Mouse (Mus musculus) liver, embryonic 11.5 days (tissue): ENCODE measurements around the gene 2210408I21Rik. TPM values are rescaled to one million over a fixed set of nuclear protein-coding genes. Genes with fewer than 3 reads are reported as not detected.

ENCODE experiments used
- ATAC-seq: fragments of 200-750 bp; cut with Nextera tagmentation; replicated peaks from 2 replicates; pipeline ENCODE4 v1.8.0; 2017; ENCODE audit warnings: moderate number of reproducible peaks, mild to moderate bottlenecking, moderate TSS enrichment, moderate library complexity; ENCODE audit not compliant: low FRiP score
- DNase-seq: peaks from one replicate; pipeline ENCODE4 v3.0.0-alpha.2; 2017; ENCODE audit warnings: low spot score
- H3K27ac ChIP-seq: fragments of 300-500 bp; sonication (generic); 2 replicates; pipeline ENCODE4 v1.5.1; 2014; ENCODE audit warnings: mild to moderate bottlenecking, low read depth, low read length, control low read depth
- H3K27me3 ChIP-seq: fragments of 300-500 bp; sonication (generic); replicated peaks from 2 replicates; pipeline ENCODE4 v1.6.1; 2014; ENCODE audit warnings: low read length, mixed read lengths; ENCODE audit not compliant: control insufficient read depth, insufficient read depth
- H3K36me3 ChIP-seq: fragments of 300-500 bp; sonication (generic); 2 replicates; pipeline ENCODE4 v1.6.1; 2014; ENCODE audit warnings: mild to moderate bottlenecking, low read length, moderate library complexity, mixed read lengths; ENCODE audit not compliant: control insufficient read depth, insufficient read depth
- H3K4me1 ChIP-seq: fragments of 300-500 bp; sonication (generic); replicated peaks from 2 replicates; pipeline ENCODE4 v1.6.1; 2014; ENCODE audit warnings: low read length, mixed read lengths; ENCODE audit not compliant: control insufficient read depth, insufficient read depth
- H3K4me2 ChIP-seq: fragments of 300-500 bp; sonication (generic); 2 replicates; pipeline ENCODE4 v1.6.1; 2014; ENCODE audit warnings: mild to moderate bottlenecking, control low read depth, moderate library complexity
- H3K4me3 ChIP-seq: fragments of 300-500 bp; sonication (generic); 2 replicates; pipeline ENCODE4 v1.5.1; 2014; ENCODE audit warnings: low read depth, low read length, control low read depth
- H3K9ac ChIP-seq: fragments of 300-500 bp; sonication (generic); 2 replicates; pipeline ENCODE4 v1.6.1; 2014; ENCODE audit warnings: low read depth, low read length, control low read depth
- H3K9me3 ChIP-seq: fragments of 300-500 bp; sonication (generic); 2 replicates; pipeline ENCODE4 v1.6.1; 2016; ENCODE audit warnings: low read length, inconsistent platforms, mixed read lengths; ENCODE audit not compliant: control insufficient read depth
- WGBS: fragments of 180-500 bp; shearing (Covaris S2); extraction: QIAGEN DNeasy Blood & Tissue Kit; methylation state at CpG from one replicate; pipeline ENCODE4 v1.1.7; 2014; 5-methylcytosine and 5-hydroxymethylcytosine counted together
- polyA plus RNA-seq: library from polyadenylated mRNA; unstranded; fragments of >200 nt; fragmentation: Nextera tagmentation; extraction: Ambion mirVana; gene quantifications from 2 replicates; pipeline ENCODE4 v1.2.1, GENCODE M21; 2014

2210408I21Rik gene
- polyA plus RNA-seq, 1 experiment from 2014 or later, result 6.0 TPM

DNA sequence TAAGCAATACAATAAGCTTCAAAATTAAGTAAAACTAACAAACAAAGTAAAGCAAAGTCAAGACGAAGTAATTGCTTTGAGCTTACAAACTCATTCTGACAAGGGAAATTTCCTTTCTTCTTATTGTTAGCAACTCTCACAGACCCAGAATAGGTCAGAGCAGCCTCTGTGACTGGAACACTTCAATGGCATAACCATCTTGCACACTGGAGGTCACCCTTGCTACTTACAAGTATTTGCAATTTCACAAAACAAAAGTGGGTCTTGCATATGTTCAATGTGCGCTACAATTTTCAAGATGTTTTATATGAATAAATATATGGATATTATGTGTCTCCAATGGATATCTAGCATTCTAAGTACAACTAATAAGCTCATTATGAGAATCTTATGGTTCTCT, 265.4 kb downstream of the 2210408I21Rik start:
- Histone ChIP-seq H3K4me3 (no peak overlapping the region), H3K9ac (no peak overlapping the region), H3K36me3 (no peaks in the 10 kb centered on the region), H3K4me1 (no peaks in the 10 kb centered on the region), H3K4me2 (no peak overlapping the region), H3K9me3 (no peaks in the 10 kb centered on the region), H3K27me3 (no peaks in the 10 kb centered on the region), H3K27ac (no peak overlapping the region)
- ATAC-seq (no peak), DNase-seq (no peak)
- 72% methylated on average over 2 of the region's 2 CpGs for WGBS

- Histone ChIP-seq H3K27me3 (no peaks in the 10 kb centered on the region), H3K4me1 (no peaks in the 10 kb centered on the region), H3K9ac (no peak overlapping the region), H3K4me2 (no peak overlapping the region), H3K9me3 (no peaks in the 10 kb centered on the region), H3K4me3 (no peak overlapping the region), H3K36me3 (no peaks in the 10 kb centered on the region), H3K27ac (no peak overlapping the region)
- ATAC-seq, result no peak
- 64% methylated on average over 3 of the region's 3 CpGs for WGBS
- DNase-seq, result no peak
Measured at GRCm38 (mm10) chr13:77408530-77408929, 273.2 kb downstream of the 2210408I21Rik start.

- Histone ChIP-seq H3K36me3 (no peaks in the 10 kb centered on the region), H3K27ac (no peak overlapping the region), H3K9me3 (no peaks in the 10 kb centered on the region), H3K4me1 (no peaks in the 10 kb centered on the region), H3K4me2 (no peak overlapping the region), H3K27me3 (no peaks in the 10 kb centered on the region), H3K9ac (no peak overlapping the region), H3K4me3 (no peak overlapping the region)
- DNase-seq (no peak), ATAC-seq (no peak)
- 72% methylated on average over 2 of the region's 2 CpGs for WGBS
Measured at GRCm38 (mm10) chr13:77409804-77410203, 274.5 kb downstream of the 2210408I21Rik start.

DNA sequence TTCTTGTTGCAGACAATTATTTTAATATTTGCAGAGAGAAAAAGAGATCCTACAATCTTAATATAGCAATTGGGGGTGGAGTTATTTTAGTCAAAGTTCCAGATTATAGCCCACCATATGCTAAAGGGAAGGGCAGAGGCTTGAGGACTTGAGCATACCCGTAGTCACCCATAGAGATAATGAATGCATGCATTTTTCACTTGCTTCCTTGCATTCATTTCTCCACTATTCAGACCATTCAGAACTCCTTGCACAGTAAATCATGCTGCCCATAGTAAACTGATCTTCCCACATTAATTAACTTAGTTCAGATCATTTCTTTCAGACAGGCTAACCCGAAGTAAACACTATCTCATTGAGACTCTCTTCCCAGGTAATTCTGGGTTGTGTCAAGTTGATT, 277.5 kb downstream of the 2210408I21Rik start:
- no peaks in the 10 kb centered on the region for H3K4me1 ChIP-seq
- 73% methylated on average over 2 of the region's 2 CpGs for WGBS
- ATAC-seq (no peak), DNase-seq (no peak)
- no peak overlapping the region for H3K4me3 ChIP-seq
- H3K9ac ChIP-seq, result no peak overlapping the region
- no peaks in the 10 kb centered on the region for H3K36me3 ChIP-seq
- H3K9me3 ChIP-seq, result no peaks in the 10 kb centered on the region
- no peak overlapping the region for H3K27ac ChIP-seq
- no peak overlapping the region for H3K4me2 ChIP-seq
- H3K27me3 ChIP-seq, result no peaks in the 10 kb centered on the region

- Histone ChIP-seq H3K4me1 (no peaks in the 10 kb centered on the region), H3K9ac (no peak overlapping the region), H3K27ac (no peak overlapping the region), H3K9me3 (no peaks in the 10 kb centered on the region), H3K27me3 (no peaks in the 10 kb centered on the region), H3K36me3 (no peaks in the 10 kb centered on the region), H3K4me3 (no peak overlapping the region), H3K4me2 (no peak overlapping the region)
- DNase-seq (no peak), ATAC-seq (no peak)
- 77% methylated on average over 5 of the region's 5 CpGs for WGBS
Measured at GRCm38 (mm10) chr13:77450007-77450567, 314.7 kb downstream of the 2210408I21Rik start.

DNA sequence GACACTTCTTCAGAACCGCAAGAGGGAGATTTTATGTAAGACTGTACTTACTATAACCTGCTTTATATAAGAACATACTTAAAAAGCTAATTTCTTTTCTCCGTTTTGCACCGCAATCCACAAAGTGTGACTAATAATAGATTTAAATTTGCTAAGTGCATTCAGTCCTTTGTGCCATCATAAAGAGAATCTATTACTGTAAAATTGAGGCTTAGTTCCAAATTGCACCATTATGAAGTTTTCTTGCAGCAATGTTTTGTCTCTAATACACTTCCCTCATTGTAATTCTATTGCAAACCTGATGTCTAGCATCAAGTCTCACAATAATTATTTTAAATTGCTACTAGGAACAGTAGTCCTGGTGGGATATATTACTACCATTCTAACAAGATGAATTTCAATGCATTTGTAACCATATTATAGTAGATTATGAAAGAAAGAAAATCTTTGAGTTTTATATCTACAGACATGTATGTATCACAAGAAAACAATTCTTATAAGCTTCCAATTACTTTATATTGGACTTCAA, 334.8 kb downstream of the 2210408I21Rik start:
- no peaks in the 10 kb centered on the region for H3K36me3 ChIP-seq
- H3K9ac ChIP-seq, result no peak overlapping the region
- H3K4me1 ChIP-seq, result no peaks in the 10 kb centered on the region
- no peak overlapping the region for H3K4me3 ChIP-seq
- no peaks in the 10 kb centered on the region for H3K27me3 ChIP-seq
- H3K27ac ChIP-seq, result no peak overlapping the region
- DNase-seq, result no peak
- ATAC-seq, result no peak
- WGBS, result 88% methylated on average over 3 of the region's 3 CpGs
- H3K4me2 ChIP-seq, result no peak overlapping the region
- no peaks in the 10 kb centered on the region for H3K9me3 ChIP-seq

- Histone ChIP-seq H3K4me1 (no peaks in the 10 kb centered on the region), H3K9ac (no peak overlapping the region), H3K9me3 (no peaks in the 10 kb centered on the region), H3K36me3 (no peaks in the 10 kb centered on the region), H3K4me2 (no peak overlapping the region), H3K27ac (no peak overlapping the region), H3K27me3 (no peaks in the 10 kb centered on the region), H3K4me3 (no peak overlapping the region)
- no peak for ATAC-seq
- 86% methylated on average over 4 of the region's 4 CpGs for WGBS
- DNase-seq, result no peak
Measured at GRCm38 (mm10) chr13:77476420-77476819, 341.1 kb downstream of the 2210408I21Rik start.

DNA sequence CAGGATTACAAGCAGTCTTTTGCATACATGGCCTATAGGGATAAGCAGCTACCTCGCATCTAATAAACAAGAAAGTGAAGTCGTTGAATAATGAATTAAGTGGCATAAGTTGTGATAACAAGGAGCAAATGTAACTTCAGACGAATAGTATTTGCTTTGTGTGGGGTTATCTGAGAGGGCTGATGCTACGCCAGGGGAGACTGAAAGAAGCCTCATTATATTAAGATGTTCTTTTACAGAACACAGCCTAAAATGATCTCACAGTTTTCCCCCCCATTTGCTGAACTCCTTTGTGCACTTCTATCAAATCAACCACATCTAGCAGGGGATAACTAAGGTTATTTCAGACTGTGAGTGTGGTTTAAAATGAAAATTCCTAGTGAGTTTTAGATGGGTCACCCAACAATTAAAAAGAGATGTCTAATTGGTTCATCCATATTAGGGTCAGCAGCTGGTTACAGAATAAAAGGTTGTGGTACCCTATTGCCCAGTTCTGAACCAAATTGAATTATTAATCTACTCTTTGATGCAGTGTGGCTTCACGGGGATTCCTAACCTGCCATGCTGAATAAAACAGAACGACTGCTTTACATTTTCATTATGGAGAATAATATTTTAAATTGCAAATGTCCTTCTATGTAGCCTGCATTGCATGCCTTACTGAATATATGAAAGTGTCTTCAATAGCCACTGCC, 343.2 kb downstream of the 2210408I21Rik start:
- H3K9me3 ChIP-seq, result no peaks in the 10 kb centered on the region
- 65% methylated on average over 6 of the region's 6 CpGs for WGBS
- no peaks in the 10 kb centered on the region for H3K4me1 ChIP-seq
- H3K27ac ChIP-seq, result no peak overlapping the region
- H3K9ac ChIP-seq, result no peak overlapping the region
- H3K4me3 ChIP-seq, result no peak overlapping the region
- H3K4me2 ChIP-seq, result no peak overlapping the region
- no peaks in the 10 kb centered on the region for H3K27me3 ChIP-seq
- H3K36me3 ChIP-seq, result no peaks in the 10 kb centered on the region
- ATAC-seq, result no peak
- DNase-seq, result no peak
